Mouse (Mus musculus) testis, adult 2 months (tissue): ENCODE measurements around the gene Nr1h4.

Source experiments
- CTCF ChIP-seq: fragments of 200-500 bp; IDR thresholded peaks from 2 replicates; pipeline ENCODE4 v1.5.1; 2012; ENCODE audit warnings: low read depth, mild to moderate bottlenecking, inconsistent platforms, low read length, moderate library complexity; ENCODE audit not compliant: control insufficient read depth, insufficient read depth, insufficient replicate concordance
- POLR2A ChIP-seq: fragments of 200-500 bp; IDR thresholded peaks from 2 replicates; pipeline ENCODE4 v1.6.1; 2012; ENCODE audit warnings: low read depth, mild to moderate bottlenecking, inconsistent platforms, low read length, moderate library complexity; ENCODE audit not compliant: control insufficient read depth

- TF ChIP-seq CTCF (no peak), POLR2A (no peak)
Observed at GRCm38 (mm10) chr10:89464760-89465405, 68.5 kb downstream of the Nr1h4 start.
